Mouse (Mus musculus) embryonic facial prominence, embryonic 15.5 days (tissue): ENCODE measurements around the gene 1810049J17Rik. TPM values are rescaled to one million over a fixed set of nuclear protein-coding genes. Genes with fewer than 3 reads are reported as not detected.

Source experiments
- ATAC-seq: fragments of 200-750 bp; cut with Nextera tagmentation; 2 replicates; pipeline ENCODE4 v1.8.0; 2017; ENCODE audit warnings: low read depth, moderate TSS enrichment; ENCODE audit not compliant: insufficient number of reproducible peaks, low FRiP score, low TSS enrichment
- H3K27ac ChIP-seq: fragments of 300-500 bp; sonication (generic); replicated peaks from 2 replicates; pipeline ENCODE4 v1.5.1; 2015; ENCODE audit warnings: mild to moderate bottlenecking, inconsistent platforms
- H3K27me3 ChIP-seq: fragments of 300-500 bp; sonication (generic); 2 replicates; pipeline ENCODE4 v1.6.1; 2015; ENCODE audit warnings: inconsistent platforms
- H3K36me3 ChIP-seq: fragments of 300-500 bp; sonication (generic); 2 replicates; pipeline ENCODE4 v1.6.1; 2015; ENCODE audit warnings: mild to moderate bottlenecking, inconsistent platforms
- H3K4me1 ChIP-seq: fragments of 300-500 bp; sonication (generic); 2 replicates; pipeline ENCODE4 v1.6.1; 2015; ENCODE audit warnings: inconsistent platforms
- H3K4me2 ChIP-seq: fragments of 300-500 bp; sonication (generic); replicated peaks from 2 replicates; pipeline ENCODE4 v1.6.1; 2015; ENCODE audit warnings: mild to moderate bottlenecking, inconsistent platforms
- H3K4me3 ChIP-seq: fragments of 300-500 bp; sonication (generic); replicated peaks from 2 replicates; pipeline ENCODE4 v1.5.1; 2015; ENCODE audit warnings: mild to moderate bottlenecking, inconsistent platforms
- H3K9ac ChIP-seq: fragments of 300-500 bp; sonication (generic); 2 replicates; pipeline ENCODE4 v1.6.1; 2015; ENCODE audit warnings: inconsistent platforms
- H3K9me3 ChIP-seq: fragments of 300-500 bp; sonication (generic); replicated peaks from 2 replicates; pipeline ENCODE4 v1.6.1; 2016; ENCODE audit warnings: inconsistent platforms
- WGBS: fragments of 180-500 bp; shearing (Covaris S2); methylation state at CpG from one replicate; pipeline ENCODE4 v1.1.7; 2015; 5-methylcytosine and 5-hydroxymethylcytosine counted together
- polyA plus RNA-seq: library from polyadenylated mRNA; unstranded; fragments of >200 nt; fragmentation: Nextera tagmentation; extraction: Ambion mirVana; gene quantifications from 2 replicates; pipeline ENCODE4 v1.2.1, GENCODE M21; 2015

Gene 1810049J17Rik
- polyA plus RNA-seq, 1 experiment from 2014 or later: 2.6 TPM

- Histone ChIP-seq H3K9me3 (no peaks in the 10 kb centered on the region), H3K9ac (peak within 1 kb of the TSS; percentile 98), H3K4me1 (peaks cover 13% of the 10 kb centered on the region), H3K36me3 (no peaks in the 10 kb centered on the region), H3K27ac (peak within 1 kb of the TSS; percentile 96), H3K4me2 (peak within 1 kb of the TSS; percentile 77), H3K27me3 (peaks cover 4% of the 10 kb centered on the region), H3K4me3 (peak within 1 kb of the TSS; percentile 76)
- under 1% methylated on average over 74 of the region's 74 CpGs for WGBS
- peak; percentile 94 for ATAC-seq
Measured at GRCm38 (mm10) chr15:12321091-12321787, 460 bp downstream of the 1810049J17Rik start, which contains the start of gene Golph3. Gene Golph3 (plus strand): TSS chr15:12321450.

- ATAC-seq: peak; percentile 22; the same call in 1 of the 2 replicates
- Histone ChIP-seq H3K4me2 (peak overlapping the region; percentile 77), H3K27me3 (peaks cover 4% of the 10 kb centered on the region), H3K4me1 (peaks cover 13% of the 10 kb centered on the region), H3K36me3 (no peaks in the 10 kb centered on the region), H3K4me3 (peak overlapping the region; percentile 76), H3K9ac (peak overlapping the region; percentile 98), H3K9me3 (no peaks in the 10 kb centered on the region), H3K27ac (peak overlapping the region; percentile 96)
- WGBS: 2% methylated on average over 22 of the region's 22 CpGs
Measured at GRCm38 (mm10) chr15:12320441-12321090, 1.1 kb downstream of the 1810049J17Rik start.

GRCm38 (mm10) chr15:12319889-12320288, 1.8 kb downstream of the 1810049J17Rik start:
- Histone ChIP-seq H3K27me3 (peaks cover 4% of the 10 kb centered on the region), H3K36me3 (no peaks in the 10 kb centered on the region), H3K9me3 (no peaks in the 10 kb centered on the region), H3K9ac (no peak overlapping the region), H3K4me3 (no peak overlapping the region), H3K4me2 (no peak overlapping the region), H3K27ac (no peak overlapping the region), H3K4me1 (peaks cover 13% of the 10 kb centered on the region)
- WGBS: 48% methylated on average over 5 of the region's 5 CpGs
- no peak for ATAC-seq

DNA sequence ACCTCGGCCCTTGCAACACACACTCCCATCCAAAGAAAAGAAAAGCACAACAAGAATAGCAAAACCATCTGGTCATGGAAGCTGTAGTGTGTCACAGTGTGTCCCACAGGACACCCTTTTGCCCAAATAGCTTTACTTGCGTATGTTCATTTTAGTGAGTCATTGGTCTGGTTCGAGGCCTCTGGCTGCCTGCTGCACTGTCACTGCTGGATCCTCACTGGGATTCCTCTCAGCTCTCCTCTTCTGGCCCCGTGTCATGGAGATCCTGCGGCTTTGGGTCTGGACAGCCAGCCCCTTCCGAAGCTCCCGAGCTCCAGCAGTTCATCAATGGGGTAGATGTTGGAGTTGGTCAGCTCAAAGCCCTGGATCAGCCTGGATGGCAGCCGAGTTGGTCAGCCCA, 3.2 kb downstream of the 1810049J17Rik start:
- 76% methylated on average over 8 of the region's 8 CpGs for WGBS
- no peak overlapping the region for H3K27ac ChIP-seq
- 0 out of 2 replicates have a peak, but pooled peaks cover 7% of the 10 kb centered on the region for H3K4me1 ChIP-seq
- no peaks in the 10 kb centered on the region for H3K36me3 ChIP-seq
- no peaks in the 10 kb centered on the region for H3K9me3 ChIP-seq
- H3K27me3 ChIP-seq: peaks cover 4% of the 10 kb centered on the region
- H3K4me2 ChIP-seq: no peak overlapping the region
- no peak overlapping the region for H3K9ac ChIP-seq
- no peak for ATAC-seq
- H3K4me3 ChIP-seq: no peak overlapping the region

GRCm38 (mm10) chr15:12317290-12317689, 4.4 kb downstream of the 1810049J17Rik start:
- Histone ChIP-seq H3K27me3 (peaks cover 4% of the 10 kb centered on the region), H3K36me3 (no peaks in the 10 kb centered on the region), H3K4me2 (no peak overlapping the region), H3K27ac (no peak overlapping the region), H3K4me3 (no peak overlapping the region), H3K9me3 (no peaks in the 10 kb centered on the region), H3K9ac (no peak overlapping the region), H3K4me1 (0 out of 2 replicates have a peak, but pooled peaks cover 7% of the 10 kb centered on the region)
- no peak for ATAC-seq
- 80% methylated on average over 5 of the region's 5 CpGs for WGBS

DNA sequence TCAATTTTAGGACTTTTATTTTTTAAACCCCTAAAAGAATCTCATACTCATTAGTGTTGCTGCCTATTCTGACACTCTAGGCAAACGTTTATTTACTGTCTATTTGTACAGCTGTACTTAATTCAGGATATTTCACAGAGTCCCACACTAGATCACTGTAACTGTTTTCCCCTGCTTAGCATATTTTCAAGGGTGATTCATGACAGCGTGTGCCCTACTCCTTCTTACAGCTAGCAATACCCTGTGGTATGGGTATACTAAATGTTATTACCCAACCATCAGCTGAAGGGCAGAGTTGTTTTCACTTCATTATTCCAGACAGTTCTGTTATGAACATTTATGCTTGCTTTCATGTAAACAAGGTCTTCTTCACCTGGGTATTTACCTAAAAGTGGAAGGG, 5.7 kb downstream of the 1810049J17Rik start:
- no peak for ATAC-seq
- no peak overlapping the region for H3K4me3 ChIP-seq
- H3K4me1 ChIP-seq: 0 out of 2 replicates have a peak, but pooled peaks cover 7% of the 10 kb centered on the region
- no peak overlapping the region for H3K4me2 ChIP-seq
- WGBS: 42% methylated on average over 2 of the region's 2 CpGs
- no peaks in the 10 kb centered on the region for H3K36me3 ChIP-seq
- H3K9me3 ChIP-seq: no peaks in the 10 kb centered on the region
- no peak overlapping the region for H3K27ac ChIP-seq
- H3K27me3 ChIP-seq: peaks cover 4% of the 10 kb centered on the region
- H3K9ac ChIP-seq: no peak overlapping the region

DNA sequence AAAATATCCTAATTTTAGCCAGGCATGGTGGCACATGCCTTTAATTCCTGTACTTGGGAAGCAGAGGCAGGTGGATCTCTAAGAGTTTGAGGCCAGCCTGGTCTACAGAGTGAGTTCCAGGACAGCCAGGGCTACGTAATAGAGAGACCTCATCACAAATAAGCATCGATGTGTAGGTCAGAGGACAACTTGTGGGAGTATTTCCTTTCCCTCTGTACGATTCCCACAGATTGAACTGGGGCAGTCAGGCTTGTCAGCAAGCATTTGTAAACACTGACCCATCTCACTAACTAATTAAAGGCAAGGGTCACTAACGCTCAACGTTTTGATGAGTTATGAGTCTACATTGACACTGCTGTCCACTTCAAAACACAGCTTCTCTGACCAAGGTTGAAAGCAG, 7.1 kb downstream of the 1810049J17Rik start:
- H3K4me1 ChIP-seq: no peaks in the 10 kb centered on the region
- WGBS: 84% methylated on average over 5 of the region's 5 CpGs
- H3K27me3 ChIP-seq: no peaks in the 10 kb centered on the region
- ATAC-seq: no peak
- no peak overlapping the region for H3K27ac ChIP-seq
- no peak overlapping the region for H3K9ac ChIP-seq
- H3K9me3 ChIP-seq: no peaks in the 10 kb centered on the region
- no peak overlapping the region for H3K4me3 ChIP-seq
- no peak overlapping the region for H3K4me2 ChIP-seq
- no peaks in the 10 kb centered on the region for H3K36me3 ChIP-seq

DNA sequence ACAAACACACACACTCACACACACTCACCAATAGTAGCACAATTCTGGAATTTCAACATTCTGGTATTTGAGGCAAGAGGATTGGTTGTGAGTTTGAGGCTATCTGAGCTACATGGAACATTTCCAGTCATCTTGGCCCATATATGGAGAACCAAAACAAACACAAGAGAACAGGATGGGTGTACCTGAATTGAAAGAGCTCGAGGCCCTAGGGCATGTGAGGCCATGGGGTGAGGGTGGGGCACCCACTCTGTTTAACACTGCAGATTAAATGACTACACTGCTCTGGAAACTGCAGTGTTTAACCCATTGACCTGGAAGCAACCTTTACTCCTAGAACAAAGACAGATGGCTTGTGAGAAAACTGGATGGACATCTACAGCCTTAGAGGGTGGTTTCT, 8.4 kb downstream of the 1810049J17Rik start:
- Histone ChIP-seq H3K4me1 (no peaks in the 10 kb centered on the region), H3K27me3 (no peaks in the 10 kb centered on the region), H3K9me3 (no peaks in the 10 kb centered on the region), H3K4me3 (no peak overlapping the region), H3K4me2 (no peak overlapping the region), H3K36me3 (no peaks in the 10 kb centered on the region), H3K9ac (no peak overlapping the region), H3K27ac (no peak overlapping the region)
- 22% methylated on average over 1 of the region's 1 CpGs for WGBS
- no peak for ATAC-seq

DNA sequence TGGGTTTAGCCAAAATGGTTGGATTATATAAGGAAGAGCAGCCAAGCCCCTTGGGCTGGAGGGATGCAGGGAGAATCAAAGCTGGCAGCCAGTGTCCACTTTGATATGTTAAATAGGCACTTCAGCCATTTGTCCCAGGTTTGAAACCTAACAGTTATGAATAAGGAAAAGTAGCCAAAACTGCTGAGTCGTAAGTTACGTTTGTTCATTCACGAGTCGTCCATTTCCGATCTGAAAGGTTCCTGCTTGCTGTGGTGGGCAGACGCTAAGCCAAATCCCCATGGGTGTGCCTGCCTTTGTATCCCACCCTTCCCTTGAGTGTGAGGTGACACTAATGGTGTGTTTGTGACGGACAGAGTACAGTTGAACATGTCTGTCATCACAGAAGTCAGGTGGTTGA, 10.2 kb downstream of the 1810049J17Rik start:
- ATAC-seq: no peak
- no peak overlapping the region for H3K4me2 ChIP-seq
- 88% methylated on average over 7 of the region's 7 CpGs for WGBS
- no peak overlapping the region for H3K9ac ChIP-seq
- no peaks in the 10 kb centered on the region for H3K27me3 ChIP-seq
- no peak overlapping the region for H3K4me3 ChIP-seq
- no peak overlapping the region for H3K27ac ChIP-seq
- peaks cover 3% of the 10 kb centered on the region for H3K4me1 ChIP-seq
- no peaks in the 10 kb centered on the region for H3K36me3 ChIP-seq
- H3K9me3 ChIP-seq: no peaks in the 10 kb centered on the region

DNA sequence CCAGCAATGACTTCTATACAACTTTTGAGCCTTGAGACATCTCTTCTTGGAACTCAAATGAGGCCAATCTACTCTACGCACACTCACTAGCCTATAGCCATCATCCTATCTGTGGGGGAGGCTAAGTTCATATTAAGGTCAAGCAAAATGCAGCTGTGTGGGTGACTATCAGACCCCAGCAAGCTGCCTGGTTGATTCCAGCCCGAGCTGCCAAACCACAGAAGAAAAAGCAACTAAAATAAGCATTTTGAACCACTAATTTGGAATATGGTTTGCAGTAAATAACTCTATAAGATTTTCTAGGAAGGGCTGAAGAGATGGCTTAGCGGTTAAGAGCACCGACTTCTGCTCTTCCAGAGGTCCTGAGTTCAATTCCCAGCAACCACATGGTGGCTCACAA, 11.0 kb downstream of the 1810049J17Rik start:
- H3K4me1 ChIP-seq: peaks cover 5% of the 10 kb centered on the region
- no peaks in the 10 kb centered on the region for H3K36me3 ChIP-seq
- H3K4me3 ChIP-seq: no peak overlapping the region
- no peak overlapping the region for H3K27ac ChIP-seq
- no peaks in the 10 kb centered on the region for H3K27me3 ChIP-seq
- H3K9me3 ChIP-seq: no peaks in the 10 kb centered on the region
- WGBS: 82% methylated on average over 4 of the region's 4 CpGs
- ATAC-seq: no peak
- H3K4me2 ChIP-seq: no peak overlapping the region
- H3K9ac ChIP-seq: no peak overlapping the region

DNA sequence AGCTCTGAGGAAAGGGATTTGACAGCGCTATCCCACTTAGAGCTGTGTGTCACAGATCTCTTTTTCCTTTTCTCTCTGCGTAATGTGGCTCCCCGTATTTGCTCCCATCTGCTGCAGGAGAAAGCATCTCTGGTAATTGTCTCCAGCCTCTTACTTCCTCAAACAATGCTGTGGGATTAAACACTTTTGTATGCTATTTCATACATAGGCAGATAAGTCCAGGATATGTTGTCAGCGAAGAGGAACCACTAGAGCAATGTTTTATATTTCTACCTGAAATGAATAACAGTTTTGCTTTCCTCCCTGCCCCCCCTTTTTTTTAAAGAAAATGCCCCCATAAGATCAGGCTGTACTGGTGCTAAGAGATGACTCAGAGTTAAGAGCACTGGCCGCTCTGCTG, 13.2 kb downstream of the 1810049J17Rik start:
- H3K9ac ChIP-seq: no peak overlapping the region
- no peak for ATAC-seq
- H3K4me1 ChIP-seq: peaks cover 5% of the 10 kb centered on the region
- H3K4me2 ChIP-seq: no peak overlapping the region
- no peaks in the 10 kb centered on the region for H3K9me3 ChIP-seq
- 78% methylated on average over 5 of the region's 5 CpGs for WGBS
- no peaks in the 10 kb centered on the region for H3K36me3 ChIP-seq
- no peaks in the 10 kb centered on the region for H3K27me3 ChIP-seq
- H3K27ac ChIP-seq: no peak overlapping the region
- H3K4me3 ChIP-seq: no peak overlapping the region
